Mouse (Mus musculus) bone marrow, adult 2 months (tissue): ENCODE data around the gene LTO1. TPM values are rescaled to one million over a fixed set of nuclear protein-coding genes. Genes with fewer than 3 reads are reported as not detected.

Experiments used
- H3K27ac ChIP-seq: fragments of 200-500 bp; 2 replicates; pipeline ENCODE4 v1.5.1; 2012; ENCODE audit warnings: low read depth, mild to moderate bottlenecking, control low read depth, inconsistent platforms, low read length; ENCODE audit not compliant: control insufficient read depth, poor library complexity, insufficient read depth
- H3K4me1 ChIP-seq: fragments of 200-500 bp; 2 replicates; pipeline ENCODE4 v1.6.1; 2011; ENCODE audit warnings: low read length; ENCODE audit not compliant: control insufficient read depth, insufficient read depth
- H3K4me3 ChIP-seq: fragments of 200-500 bp; replicated peaks from 2 replicates; pipeline ENCODE3; 2011; ENCODE audit warnings: mild to moderate bottlenecking, low read depth, low read length, control low read depth; ENCODE audit not compliant: control insufficient read depth
- CTCF ChIP-seq: fragments of 200-500 bp; IDR thresholded peaks from 2 replicates; pipeline ENCODE4 v1.5.1; 2011; ENCODE audit warnings: low read length, control low read depth; ENCODE audit not compliant: control insufficient read depth, insufficient read depth
- POLR2A ChIP-seq: fragments of 200-500 bp; IDR thresholded peaks from 2 replicates; pipeline ENCODE4 v1.6.1; 2011; ENCODE audit warnings: low read depth, mild to moderate bottlenecking, control low read depth, low read length, borderline replicate concordance; ENCODE audit not compliant: control insufficient read depth
- WGBS: fragments of 180-500 bp; shearing (Covaris S2); methylation state at CpG from one replicate; pipeline ENCODE4 v1.1.7; 2018; 5-methylcytosine and 5-hydroxymethylcytosine counted together
- polyA plus RNA-seq: library from polyadenylated mRNA; stranded (reverse); fragments of >200 nt; gene quantifications from 2 replicates; pipeline ENCODE4 v1.2.4, GENCODE M21; 2011; ENCODE audit warnings: low replicate concordance; ENCODE audit not compliant: missing spikeins, insufficient read depth, insufficient read length

Gene LTO1
- polyA plus RNA-seq: 8.8 and 25.8 TPM in 2 replicates

- under 1% methylated on average over 55 of the region's 55 CpGs for WGBS
- TF ChIP-seq POLR2A: peak; percentile 64; the same call in 1 of the 2 replicates
- TF ChIP-seq CTCF: no peak
- H3K4me1 ChIP-seq: no peaks in the 10 kb centered on the region
- peak within 1 kb of the TSS; percentile 82 for H3K27ac ChIP-seq
- peak within 1 kb of the TSS; percentile 97 for H3K4me3 ChIP-seq
Observed at GRCm38 (mm10) chr7:144914948-144915750, at the start of gene LTO1. Gene LTO1 (plus strand): TSS chr7:144915100.

- Histone ChIP-seq H3K4me1 (no peaks in the 10 kb centered on the region), H3K4me3 (no peak overlapping the region), H3K27ac (no peak overlapping the region)
- TF ChIP-seq CTCF (no peak), POLR2A (no peak)
- 63% methylated on average over 4 of the region's 4 CpGs for WGBS
Observed at GRCm38 (mm10) chr7:144867161-144867560, 47.7 kb upstream of the LTO1 start.

DNA sequence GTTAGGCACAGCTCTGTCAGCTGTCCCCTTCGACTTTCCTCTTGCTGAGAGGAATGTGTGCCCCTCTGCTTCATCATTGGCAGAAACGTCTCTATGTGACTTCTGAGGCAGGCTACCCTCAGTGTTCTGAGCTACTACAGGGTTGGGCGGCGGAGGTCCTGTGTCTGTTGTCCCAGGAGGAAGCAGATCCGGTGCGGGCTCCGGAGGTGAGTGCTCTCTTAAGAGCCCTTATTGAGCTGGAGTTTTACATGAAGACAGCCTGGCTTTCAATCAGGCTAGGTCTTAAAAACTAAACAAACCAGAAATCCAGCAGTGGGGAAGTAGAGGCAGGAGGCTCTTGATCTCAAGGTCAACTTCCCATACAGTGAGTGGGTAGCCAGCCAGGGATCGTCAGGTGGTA is 47.3 kb upstream of the LTO1 start:
- 81% methylated on average over 8 of the region's 8 CpGs for WGBS
- Histone ChIP-seq H3K4me1 (no peaks in the 10 kb centered on the region), H3K4me3 (no peak overlapping the region), H3K27ac (no peak overlapping the region)
- TF ChIP-seq CTCF (no peak), POLR2A (no peak)

GRCm38 (mm10) chr7:144872420-144872819 is 42.5 kb upstream of the LTO1 start:
- no peaks in the 10 kb centered on the region for H3K4me1 ChIP-seq
- 34% methylated on average over 4 of the region's 4 CpGs for WGBS
- no peak overlapping the region for H3K27ac ChIP-seq
- H3K4me3 ChIP-seq: no peak overlapping the region
- TF ChIP-seq CTCF: no peak
- TF ChIP-seq POLR2A: no peak

GRCm38 (mm10) chr7:144873160-144873559 is 41.7 kb upstream of the LTO1 start:
- Histone ChIP-seq H3K27ac (no peak overlapping the region), H3K4me1 (no peaks in the 10 kb centered on the region), H3K4me3 (no peak overlapping the region)
- WGBS: 82% methylated on average over 4 of the region's 4 CpGs
- TF ChIP-seq CTCF (no peak), POLR2A (no peak)

GRCm38 (mm10) chr7:144874226-144874625 is 40.7 kb upstream of the LTO1 start:
- H3K4me3 ChIP-seq: no peak overlapping the region
- WGBS: 74% methylated on average over 4 of the region's 4 CpGs
- no peak overlapping the region for H3K27ac ChIP-seq
- TF ChIP-seq CTCF (no peak), POLR2A (no peak)
- no peaks in the 10 kb centered on the region for H3K4me1 ChIP-seq

- H3K4me3 ChIP-seq: no peak overlapping the region
- TF ChIP-seq POLR2A: no peak
- no peak for TF ChIP-seq CTCF
- WGBS: 88% methylated on average over 1 of the region's 1 CpGs
- no peaks in the 10 kb centered on the region for H3K4me1 ChIP-seq
- no peak overlapping the region; the same call in 1 of the 2 replicates for H3K27ac ChIP-seq
Observed at GRCm38 (mm10) chr7:144878401-144878800, 36.5 kb upstream of the LTO1 start.

DNA sequence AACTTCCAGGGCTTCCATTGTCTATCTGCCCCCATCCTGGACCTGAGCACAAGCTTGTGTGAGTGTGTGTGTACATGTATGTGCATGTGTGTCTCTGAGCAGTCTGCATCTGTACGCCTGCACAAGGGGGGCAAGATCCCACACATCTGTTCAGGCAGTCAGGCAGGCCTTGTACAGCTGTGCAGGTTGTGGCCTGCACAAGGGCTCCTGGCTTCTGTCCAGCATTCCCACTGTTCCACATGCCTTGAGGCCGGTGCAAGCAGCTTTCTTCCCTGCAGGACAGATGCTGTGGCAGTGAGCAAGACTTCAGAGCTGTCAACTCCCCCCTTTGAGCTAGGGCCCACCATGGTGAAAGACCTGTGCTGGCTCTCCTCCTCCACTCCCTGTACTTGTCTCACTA is 31.8 kb upstream of the LTO1 start:
- no peak for TF ChIP-seq CTCF
- TF ChIP-seq POLR2A: no peak
- WGBS: 49% methylated on average over 2 of the region's 2 CpGs
- Histone ChIP-seq H3K27ac (no peak overlapping the region), H3K4me3 (no peak overlapping the region), H3K4me1 (no peaks in the 10 kb centered on the region)
